Mouse (Mus musculus): Measurements from ENCODE around the gene Tes3-ps.

Gene Tes3-ps

GRCm38 (mm10) chr13:49505776-49506175 lies 12.7 kb downstream of the Tes3-ps start:
- DNase-seq = no peak

DNA sequence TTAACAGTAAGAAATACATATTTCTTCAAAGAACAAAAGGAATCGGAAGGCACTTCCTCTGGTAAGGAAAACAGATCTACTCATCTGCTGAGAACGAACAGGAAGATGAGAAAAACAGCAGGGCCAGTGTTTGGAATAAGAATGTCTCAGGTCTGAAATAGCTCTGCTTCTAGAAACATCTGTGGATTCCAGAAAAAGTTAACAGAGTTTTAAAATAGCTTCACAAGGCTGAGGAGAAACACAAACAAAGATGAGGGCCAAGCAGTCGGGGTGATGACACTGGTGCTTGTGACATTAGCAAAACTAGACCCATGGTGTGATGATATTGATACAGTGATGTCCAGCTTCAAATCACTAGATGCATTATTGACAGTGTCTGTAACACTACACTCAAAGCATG lies 14.1 kb downstream of the Tes3-ps start:
- DNase-seq = no peak

DNA sequence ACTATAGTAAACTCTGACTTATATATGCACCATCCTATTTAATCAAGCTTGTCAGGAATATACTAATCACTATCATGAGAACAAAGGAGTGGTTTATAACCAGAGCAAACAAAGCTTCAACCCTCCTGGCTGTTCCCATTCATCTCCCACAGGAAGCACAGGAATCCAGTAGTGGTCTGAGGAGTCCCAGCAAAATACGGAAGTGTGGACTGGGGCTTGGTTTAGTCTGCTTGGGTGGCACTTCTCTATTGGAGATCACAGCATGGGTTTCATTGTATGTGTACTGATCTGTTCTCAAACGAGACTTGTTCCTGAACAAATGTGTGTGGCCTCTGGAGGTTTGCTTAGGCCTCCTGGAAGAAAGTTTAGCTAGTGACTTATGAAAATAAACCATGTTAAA lies 25.6 kb downstream of the Tes3-ps start:
- no peak for DNase-seq

GRCm38 (mm10) chr13:49526235-49526634 lies 33.1 kb downstream of the Tes3-ps start:
- DNase-seq = no peak

- no peak for DNase-seq
These were observed 37.5 kb downstream of the Tes3-ps start for GRCm38 (mm10) chr13:49530636-49531035.

- DNase-seq = no peak
These were observed 43.8 kb downstream of the Tes3-ps start for GRCm38 (mm10) chr13:49536946-49537345.

- DNase-seq = no peak
These were observed 45.6 kb downstream of the Tes3-ps start for GRCm38 (mm10) chr13:49538693-49539092.

GRCm38 (mm10) chr13:49544279-49544678 lies 51.2 kb downstream of the Tes3-ps start, which contains the start of gene Aspn:
TSS of gene Aspn (plus strand) at chr13:49544443.
- DNase-seq = no peak

DNA sequence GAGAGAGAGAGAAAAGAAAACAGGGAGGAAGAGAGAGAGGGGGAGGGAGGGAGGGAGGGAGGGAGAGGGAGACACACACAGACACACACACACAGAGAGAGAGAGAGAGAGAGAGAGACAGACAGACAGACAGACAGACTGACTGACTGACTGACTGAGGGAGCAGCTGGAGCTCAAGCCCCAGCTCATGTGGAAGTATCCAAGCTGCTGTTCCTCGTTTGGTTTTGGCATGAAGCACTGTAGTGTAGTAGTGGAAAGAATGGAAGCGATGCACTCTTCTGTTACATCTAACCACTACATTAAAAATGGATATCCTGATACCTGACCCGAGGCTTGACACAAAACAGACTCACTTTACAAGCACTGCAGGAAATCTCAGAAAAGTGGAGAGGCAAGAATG lies 52.5 kb downstream of the Tes3-ps start:
- DNase-seq = no peak

All from B cell, adult 2 months (primary cell).